Mouse (Mus musculus): ENCODE measurements around the gene Tcf12. TPM values are rescaled to one million over a fixed set of nuclear protein-coding genes. Genes with fewer than 3 reads are reported as not detected.

Gene Tcf12
- total RNA-seq, 2 experiments from 2014 or later = 60.7 to 61.2 TPM

- DNase-seq = no peak
These were observed 22.6 kb downstream of the Tcf12 start for GRCm38 (mm10) chr9:72088893-72089611.

- no peak for DNase-seq
These were observed 26.7 kb downstream of the Tcf12 start for GRCm38 (mm10) chr9:72085017-72085416.

GRCm38 (mm10) chr9:72084131-72084530, 27.5 kb downstream of the Tcf12 start:
- no peak for DNase-seq

- no peak for DNase-seq
These were observed 35.5 kb downstream of the Tcf12 start for GRCm38 (mm10) chr9:72076158-72076557.

- no peak for DNase-seq
These were observed 45.5 kb downstream of the Tcf12 start for GRCm38 (mm10) chr9:72066151-72066550.

GRCm38 (mm10) chr9:72053144-72053543, 58.5 kb downstream of the Tcf12 start:
- DNase-seq = no peak

- DNase-seq = no peak
These were observed 71.5 kb downstream of the Tcf12 start for GRCm38 (mm10) chr9:72040156-72040555.

- no peak for DNase-seq
These were observed 72.3 kb downstream of the Tcf12 start for GRCm38 (mm10) chr9:72039369-72039768.

- no peak for DNase-seq
These were observed 74.6 kb downstream of the Tcf12 start for GRCm38 (mm10) chr9:72037059-72037516.

- no peak for DNase-seq
These were observed 75.4 kb downstream of the Tcf12 start for GRCm38 (mm10) chr9:72036257-72036656.

- no peak for DNase-seq
These were observed 78.4 kb downstream of the Tcf12 start for GRCm38 (mm10) chr9:72033271-72033670.

GRCm38 (mm10) chr9:72030274-72030673, 81.4 kb downstream of the Tcf12 start:
- DNase-seq = no peak

- DNase-seq = no peak
These were observed 82.1 kb downstream of the Tcf12 start for GRCm38 (mm10) chr9:72029601-72030000.

GRCm38 (mm10) chr9:72023274-72023673, 88.4 kb downstream of the Tcf12 start:
- DNase-seq = no peak

- DNase-seq = no peak
These were observed 90.2 kb downstream of the Tcf12 start for GRCm38 (mm10) chr9:72021512-72021911.

GRCm38 (mm10) chr9:72016021-72016420, 95.7 kb downstream of the Tcf12 start:
- no peak for DNase-seq

- no peak for DNase-seq
These were observed 96.9 kb downstream of the Tcf12 start for GRCm38 (mm10) chr9:72014585-72015381.

GRCm38 (mm10) chr9:72013541-72013940, 98.1 kb downstream of the Tcf12 start:
- DNase-seq = no peak

- DNase-seq = no peak
These were observed 103.0 kb downstream of the Tcf12 start for GRCm38 (mm10) chr9:72008634-72009033.

- DNase-seq = no peak
These were observed 120.5 kb downstream of the Tcf12 start for GRCm38 (mm10) chr9:71991147-71991546.

- no peak for DNase-seq
These were observed 121.3 kb downstream of the Tcf12 start for GRCm38 (mm10) chr9:71990376-71990775.

- DNase-seq = no peak
These were observed 122.0 kb downstream of the Tcf12 start for GRCm38 (mm10) chr9:71989663-71990062.

- no peak for DNase-seq
These were observed 125.0 kb downstream of the Tcf12 start for GRCm38 (mm10) chr9:71986716-71987115.

GRCm38 (mm10) chr9:71982826-71983225, 128.8 kb downstream of the Tcf12 start:
- DNase-seq = no peak
